Mouse (Mus musculus): ENCODE data around the gene F830045P16Rik. TPM values are rescaled to one million over a fixed set of nuclear protein-coding genes. Genes with fewer than 3 reads are reported as not detected.

Gene F830045P16Rik
- not detected for total RNA-seq (2021)
- long read RNA-seq, experiment 1 = 0 reads
- long read RNA-seq, experiment 2 = 0 reads

GRCm38 (mm10) chr2:129536377-129536776 is at the start of gene F830045P16Rik:
Gene F830045P16Rik (minus strand): TSS chr2:129536602.
- DNase-seq (ENCODE audit: low spot score in 2 of 2) = no peak

GRCm38 (mm10) chr2:129585904-129586514 is 49.6 kb upstream of the F830045P16Rik start:
- DNase-seq (ENCODE audit: low spot score in 2 of 2) = peak in 1 of 2 experiments; percentile 22

- no peak for DNase-seq (ENCODE audit: low spot score in 2 of 2)
Measured at GRCm38 (mm10) chr2:129584905-129585304, 48.5 kb upstream of the F830045P16Rik start.

GRCm38 (mm10) chr2:129582261-129582660 is 45.9 kb upstream of the F830045P16Rik start:
- DNase-seq (ENCODE audit: low spot score in 2 of 2) = no peak

GRCm38 (mm10) chr2:129581826-129582225 is 45.4 kb upstream of the F830045P16Rik start:
- no peak for DNase-seq (ENCODE audit: low spot score in 2 of 2)

GRCm38 (mm10) chr2:129580656-129581055 is 44.3 kb upstream of the F830045P16Rik start:
- peak; percentile 53 to 62 for DNase-seq (ENCODE audit: low spot score in 2 of 2)

- no peak for DNase-seq (ENCODE audit: low spot score in 2 of 2)
Measured at GRCm38 (mm10) chr2:129576611-129577447, 40.4 kb upstream of the F830045P16Rik start.

- no peak for DNase-seq (ENCODE audit: low spot score in 2 of 2)
Measured at GRCm38 (mm10) chr2:129575113-129575512, 38.7 kb upstream of the F830045P16Rik start.

GRCm38 (mm10) chr2:129574395-129575046 is 38.1 kb upstream of the F830045P16Rik start:
- no peak for DNase-seq (ENCODE audit: low spot score in 2 of 2)

GRCm38 (mm10) chr2:129573701-129574273 is 37.4 kb upstream of the F830045P16Rik start:
- DNase-seq (ENCODE audit: low spot score in 2 of 2) = no peak

GRCm38 (mm10) chr2:129569556-129569955 is 33.2 kb upstream of the F830045P16Rik start:
- DNase-seq (ENCODE audit: low spot score in 2 of 2) = no peak

- no peak for DNase-seq (ENCODE audit: low spot score in 2 of 2)
Measured at GRCm38 (mm10) chr2:129569120-129569519, 32.7 kb upstream of the F830045P16Rik start.

- no peak for DNase-seq (ENCODE audit: low spot score in 2 of 2)
Measured at GRCm38 (mm10) chr2:129563944-129564709, 27.7 kb upstream of the F830045P16Rik start.

- DNase-seq (ENCODE audit: low spot score in 2 of 2) = no peak
Measured at GRCm38 (mm10) chr2:129561796-129562195, 25.4 kb upstream of the F830045P16Rik start.

- no peak for DNase-seq (ENCODE audit: low spot score in 2 of 2)
Measured at GRCm38 (mm10) chr2:129558875-129559219, 22.4 kb upstream of the F830045P16Rik start.

GRCm38 (mm10) chr2:129558008-129558874 is 21.8 kb upstream of the F830045P16Rik start:
- no peak for DNase-seq (ENCODE audit: low spot score in 2 of 2)

- DNase-seq (ENCODE audit: low spot score in 2 of 2) = no peak
Measured at GRCm38 (mm10) chr2:129556081-129556480, 19.7 kb upstream of the F830045P16Rik start.

- DNase-seq (ENCODE audit: low spot score in 2 of 2) = no peak
Measured at GRCm38 (mm10) chr2:129550781-129551180, 14.4 kb upstream of the F830045P16Rik start.

GRCm38 (mm10) chr2:129549537-129550135 is 13.2 kb upstream of the F830045P16Rik start:
- DNase-seq (ENCODE audit: low spot score in 2 of 2) = no peak

All from adrenal gland, adult 18-20 months (tissue).